Mouse (Mus musculus) intestine, postnatal 0 days (tissue): ENCODE measurements at regions not wholly inside any gene's neighbourhood (a gene's known extent, or its start where the extent isn't known, plus 50 kb on each side); places are given as distances from the start of the nearest gene placed in this dataset.

Experiments
- ATAC-seq: fragments of 200-750 bp; cut with Nextera tagmentation; 2 replicates; pipeline ENCODE4 v1.8.0; 2017; ENCODE audit warnings: mild to moderate bottlenecking, moderate TSS enrichment, moderate library complexity
- H3K27ac ChIP-seq: fragments of 300-500 bp; sonication (generic); 2 replicates; pipeline ENCODE4 v1.5.1; 2014; ENCODE audit warnings: mild to moderate bottlenecking, low read depth, low read length, moderate library complexity
- H3K27me3 ChIP-seq: fragments of 300-500 bp; sonication (generic); replicated peaks from 2 replicates; pipeline ENCODE4 v1.6.1; 2014; ENCODE audit warnings: low read length, mixed read lengths; ENCODE audit not compliant: control insufficient read depth, insufficient read depth
- H3K36me3 ChIP-seq: fragments of 300-500 bp; sonication (generic); 2 replicates; pipeline ENCODE4 v1.6.1; 2014; ENCODE audit warnings: mild to moderate bottlenecking, moderate library complexity; ENCODE audit not compliant: control insufficient read depth, insufficient read depth
- H3K4me1 ChIP-seq: fragments of 300-500 bp; sonication (generic); replicated peaks from 2 replicates; pipeline ENCODE4 v1.6.1; 2014; ENCODE audit warnings: antibody characterized with exemption, low read length, mixed read lengths; ENCODE audit not compliant: control insufficient read depth, insufficient read depth
- H3K4me2 ChIP-seq: fragments of 300-500 bp; sonication (generic); replicated peaks from 2 replicates; pipeline ENCODE4 v1.6.1; 2014; ENCODE audit warnings: low read depth, mild to moderate bottlenecking, moderate library complexity
- H3K4me3 ChIP-seq: fragments of 300-500 bp; sonication (generic); 2 replicates; pipeline ENCODE4 v1.5.1; 2014; ENCODE audit warnings: low read depth, low read length
- H3K9ac ChIP-seq: fragments of 300-500 bp; sonication (generic); 2 replicates; pipeline ENCODE4 v1.6.1; 2014; ENCODE audit warnings: mild to moderate bottlenecking, low read depth, low read length
- H3K9me3 ChIP-seq: fragments of 300-500 bp; sonication (generic); 2 replicates; pipeline ENCODE4 v1.6.1; 2016; ENCODE audit warnings: mixed run types; ENCODE audit not compliant: control insufficient read depth
- CTCF ChIP-seq: sonication (generic); IDR thresholded peaks from 2 replicates; pipeline ENCODE4 v1.5.1; 2016; ENCODE audit warnings: low read depth, mild to moderate bottlenecking, control low read depth, antibody characterized with exemption, moderate library complexity
- WGBS: fragments of 180-500 bp; shearing (Covaris S2); extraction: QIAGEN DNeasy Blood & Tissue Kit; methylation state at CpG from one replicate; pipeline ENCODE4 v1.1.7; 2014; 5-methylcytosine and 5-hydroxymethylcytosine counted together

- Histone ChIP-seq H3K9ac (no peak overlapping the region), H3K4me3 (no peak overlapping the region), H3K36me3 (no peaks in the 10 kb centered on the region), H3K27me3 (no peaks in the 10 kb centered on the region), H3K4me2 (no peak overlapping the region), H3K9me3 (no peaks in the 10 kb centered on the region), H3K27ac (no peak overlapping the region), H3K4me1 (no peaks in the 10 kb centered on the region)
- WGBS = 81% methylated on average over 4 of the region's 4 CpGs
- TF ChIP-seq CTCF = no peak
- ATAC-seq = no peak
Measured at GRCm38 (mm10) chr5:77594719-77595118, 186.9 kb upstream of the Igfbp7 start.

- TF ChIP-seq CTCF = no peak
- Histone ChIP-seq H3K9me3 (no peaks in the 10 kb centered on the region), H3K9ac (no peak overlapping the region), H3K4me2 (no peak overlapping the region), H3K36me3 (no peaks in the 10 kb centered on the region), H3K27me3 (no peaks in the 10 kb centered on the region), H3K27ac (no peak overlapping the region), H3K4me3 (no peak overlapping the region), H3K4me1 (no peaks in the 10 kb centered on the region)
- 79% methylated on average over 3 of the region's 3 CpGs for WGBS
- ATAC-seq = no peak
Measured at GRCm38 (mm10) chr5:77589252-77589651, 181.4 kb upstream of the Igfbp7 start.

- H3K4me1 ChIP-seq = no peaks in the 10 kb centered on the region
- no peak overlapping the region for H3K27ac ChIP-seq
- no peak overlapping the region for H3K9ac ChIP-seq
- TF ChIP-seq CTCF = no peak
- no peaks in the 10 kb centered on the region for H3K27me3 ChIP-seq
- WGBS = 66% methylated on average over 6 of the region's 6 CpGs
- ATAC-seq = no peak
- no peak overlapping the region for H3K4me3 ChIP-seq
- H3K4me2 ChIP-seq = no peak overlapping the region
- H3K9me3 ChIP-seq = no peaks in the 10 kb centered on the region
- H3K36me3 ChIP-seq = no peaks in the 10 kb centered on the region
Measured at GRCm38 (mm10) chr5:77581702-77582101, 173.9 kb upstream of the Igfbp7 start.

GRCm38 (mm10) chr5:77581106-77581638, 173.3 kb upstream of the Igfbp7 start:
- no peaks in the 10 kb centered on the region for H3K4me1 ChIP-seq
- no peak overlapping the region for H3K4me2 ChIP-seq
- no peak overlapping the region for H3K27ac ChIP-seq
- no peak overlapping the region for H3K4me3 ChIP-seq
- no peak for ATAC-seq
- no peaks in the 10 kb centered on the region for H3K27me3 ChIP-seq
- no peaks in the 10 kb centered on the region for H3K36me3 ChIP-seq
- no peak for TF ChIP-seq CTCF
- WGBS = 57% methylated on average over 6 of the region's 6 CpGs
- H3K9ac ChIP-seq = no peak overlapping the region
- no peaks in the 10 kb centered on the region for H3K9me3 ChIP-seq

GRCm38 (mm10) chr5:77579826-77580745, 172.2 kb upstream of the Igfbp7 start:
- no peak overlapping the region for H3K4me2 ChIP-seq

GRCm38 (mm10) chr5:77576881-77577280, 169.0 kb upstream of the Igfbp7 start:
- no peak for ATAC-seq
- TF ChIP-seq CTCF = no peak
- H3K36me3 ChIP-seq = no peaks in the 10 kb centered on the region
- no peak overlapping the region for H3K4me2 ChIP-seq
- H3K4me1 ChIP-seq = no peaks in the 10 kb centered on the region
- H3K27me3 ChIP-seq = no peaks in the 10 kb centered on the region
- WGBS = 86% methylated on average over 5 of the region's 5 CpGs
- H3K4me3 ChIP-seq = no peak overlapping the region
- H3K9me3 ChIP-seq = no peaks in the 10 kb centered on the region
- H3K27ac ChIP-seq = no peak overlapping the region
- no peak overlapping the region for H3K9ac ChIP-seq

More at GRCm38 (mm10) chr5:77579826-77580745, 172.2 kb upstream of the Igfbp7 start:
- Histone ChIP-seq H3K27ac (no peak overlapping the region), H3K9me3 (no peaks in the 10 kb centered on the region), H3K9ac (no peak overlapping the region), H3K4me3 (no peak overlapping the region), H3K4me1 (no peaks in the 10 kb centered on the region), H3K27me3 (no peaks in the 10 kb centered on the region), H3K36me3 (no peaks in the 10 kb centered on the region)
- no peak for TF ChIP-seq CTCF
- no peak for ATAC-seq
- 40% methylated on average over 20 of the region's 20 CpGs for WGBS
